Mouse (Mus musculus) central nervous system, embryonic 14 days (tissue): ENCODE data around the gene Olfr141. TPM values are rescaled to one million over a fixed set of nuclear protein-coding genes. Genes with fewer than 3 reads are reported as not detected.

Experiments
- polyA plus RNA-seq: library from polyadenylated mRNA; depleted of rRNA; stranded (reverse); fragments of >200 nt; gene quantifications from 2 replicates; pipeline ENCODE4 v1.2.3, GENCODE M21; 2012; rRNA removed

Gene Olfr141
- polyA plus RNA-seq: not detected in 2 replicates

GRCm38 (mm10) chr2:86809918-86810317 is at the start of gene Olfr141:
Gene Olfr141, minus strand, starts transcription at chr2:86810018.

GRCm38 (mm10) chr2:86851596-86851995 is 41.8 kb upstream of the Olfr141 start, which contains the start of gene Olfr1095:
Gene Olfr1095, minus strand, starts transcription at chr2:86851696.

GRCm38 (mm10) chr2:86824363-86824762 is 14.5 kb upstream of the Olfr141 start, which contains the start of gene Olfr1094:
Gene Olfr1094, plus strand, starts transcription at chr2:86824663.

GRCm38 (mm10) chr2:86782179-86782578 is 27.6 kb downstream of the Olfr141 start, which contains the start of gene Olfr1093:
Gene Olfr1093, plus strand, starts transcription at chr2:86782479.

GRCm38 (mm10) chr2:86758893-86759292 is 50.9 kb downstream of the Olfr141 start, which contains the start of gene Olfr1090:
Gene Olfr1090, minus strand, starts transcription at chr2:86758993.

Other genes starting within 250 kb of the Olfr141 start
- not detected in 2 replicates for gene Olfr1082, start 211.1 kb downstream of the Olfr141 start, polyA plus RNA-seq
- gene Olfr1084, start 170.3 kb downstream of the Olfr141 start, polyA plus RNA-seq: not detected in 2 replicates
- not detected in 2 replicates for gene Olfr1085, start 148.0 kb downstream of the Olfr141 start, polyA plus RNA-seq
- not detected in 2 replicates for gene Olfr1086, start 129.9 kb downstream of the Olfr141 start, polyA plus RNA-seq
- gene Olfr1087, start 111.6 kb downstream of the Olfr141 start, polyA plus RNA-seq: not detected in 2 replicates
- not detected in 2 replicates for gene Olfr1089, start 76.3 kb downstream of the Olfr141 start, polyA plus RNA-seq
- gene Olfr1090, start 51.0 kb downstream of the Olfr141 start, polyA plus RNA-seq: not detected in 2 replicates
- not detected in 2 replicates for gene Olfr1093, start 27.5 kb downstream of the Olfr141 start, polyA plus RNA-seq
- gene Olfr1094, start 14.6 kb upstream of the Olfr141 start, polyA plus RNA-seq: not detected in 2 replicates
- gene Olfr1095, start 41.7 kb upstream of the Olfr141 start, polyA plus RNA-seq: not detected in 2 replicates
- not detected in 2 replicates for gene Gm13723, start 64.8 kb upstream of the Olfr141 start, polyA plus RNA-seq
- not detected in 2 replicates for gene Olfr1097, start 82.2 kb upstream of the Olfr141 start, polyA plus RNA-seq
- gene Olfr1098, start 114.5 kb upstream of the Olfr141 start, polyA plus RNA-seq: not detected in 2 replicates
- gene Olfr1099, start 150.7 kb upstream of the Olfr141 start, polyA plus RNA-seq: not detected in 2 replicates
- gene Olfr1100, start 169.9 kb upstream of the Olfr141 start, polyA plus RNA-seq: not detected in 2 replicates
- not detected in 2 replicates for gene Olfr1101, start 181.2 kb upstream of the Olfr141 start, polyA plus RNA-seq
- not detected in 2 replicates for gene Olfr1102, start 188.4 kb upstream of the Olfr141 start, polyA plus RNA-seq
- not detected in 2 replicates for gene Olfr1104, start 217.1 kb upstream of the Olfr141 start, polyA plus RNA-seq
- gene Olfr1105, start 226.5 kb upstream of the Olfr141 start, polyA plus RNA-seq: not detected in 2 replicates
- not detected in 2 replicates for gene Olfr1106, start 242.3 kb upstream of the Olfr141 start, polyA plus RNA-seq